Mouse (Mus musculus) ES-Bruce4 (cell line): ENCODE data around the gene St6galnac3.
"Not testable (repeated sequence)": the region's sequence is repeated elsewhere in the genome, so short reads cannot be mapped to it uniquely, and the experiment has no call there.

Source experiments
- CTCF ChIP-seq: IDR thresholded peaks from one replicate; pipeline ENCODE4 v1.8.1; 2011; ENCODE audit warnings: low read depth, low read length
- EP300 ChIP-seq: IDR thresholded peaks from 2 replicates; pipeline ENCODE4 v1.6.1; 2011; ENCODE audit warnings: low read depth, low read length; ENCODE audit not compliant: insufficient read depth
- POLR2A ChIP-seq: IDR thresholded peaks from one replicate; pipeline ENCODE4 v1.8.1; 2011; ENCODE audit warnings: low read length; ENCODE audit not compliant: insufficient read depth

- TF ChIP-seq EP300, POLR2A, CTCF: not testable (repeated sequence)
Measured at GRCm38 (mm10) chr3:153755785-153756326, 30.9 kb upstream of the St6galnac3 start.
